Mouse (Mus musculus) ZHBTc4 (cell line): Measurements from ENCODE around the gene Defa17.
"Not testable (repeated sequence)": the region's sequence is repeated elsewhere in the genome, so short reads cannot be mapped to it uniquely, and the experiment has no call there.

Experiments used
- DNase-seq: peaks from one replicate; pipeline ENCODE4 v3.0.0-alpha.2; 2011; ENCODE audit warnings: low read depth, low spot score

The Defa17 gene

DNA sequence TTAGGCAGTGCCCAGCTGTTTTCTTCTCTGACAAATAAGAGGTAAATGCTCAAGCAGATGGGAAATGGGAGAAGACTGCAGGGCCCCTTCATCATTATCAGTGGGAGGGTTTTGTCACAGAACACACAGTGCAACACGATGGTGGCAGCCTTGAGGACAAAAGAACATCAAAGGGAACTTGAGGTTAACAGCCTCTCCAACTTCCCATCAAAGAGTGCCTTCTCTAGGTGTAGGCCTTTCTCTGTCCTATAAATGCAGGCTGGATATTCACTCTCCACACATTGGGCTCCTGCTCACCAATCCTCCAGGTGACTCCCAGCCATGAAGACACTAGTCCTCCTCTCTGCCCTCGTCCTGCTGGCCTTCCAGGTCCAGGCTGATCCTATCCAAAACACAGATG lies at the start of gene Defa17:
Defa17 (plus strand) TSS at position 301 of the 400 bp plus-strand sequence.
- not testable (repeated sequence) for DNase-seq

DNA sequence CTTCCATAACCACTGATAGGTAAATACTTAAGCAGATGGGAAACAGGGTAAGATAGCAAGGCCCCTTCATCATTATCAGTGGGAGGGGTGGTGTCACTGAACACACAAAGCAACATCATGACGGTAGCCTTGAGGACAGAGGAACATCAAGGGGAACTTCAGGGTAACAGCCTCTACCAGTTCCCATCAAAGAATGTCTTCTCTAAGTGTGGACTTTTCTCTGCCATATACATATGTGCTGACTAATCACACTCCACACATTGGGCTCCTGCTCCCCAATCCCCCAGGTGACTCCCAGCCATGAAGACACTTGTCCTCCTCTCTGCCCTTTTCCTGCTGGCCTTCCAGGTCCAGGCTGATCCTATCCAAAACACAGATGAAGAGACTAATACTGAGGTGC lies 37.7 kb upstream of the Defa17 start, which contains the start of gene Defa26:
Defa26 (plus strand) TSS at position 301 of the 400 bp plus-strand sequence.
- DNase-seq: not testable (repeated sequence)

DNA sequence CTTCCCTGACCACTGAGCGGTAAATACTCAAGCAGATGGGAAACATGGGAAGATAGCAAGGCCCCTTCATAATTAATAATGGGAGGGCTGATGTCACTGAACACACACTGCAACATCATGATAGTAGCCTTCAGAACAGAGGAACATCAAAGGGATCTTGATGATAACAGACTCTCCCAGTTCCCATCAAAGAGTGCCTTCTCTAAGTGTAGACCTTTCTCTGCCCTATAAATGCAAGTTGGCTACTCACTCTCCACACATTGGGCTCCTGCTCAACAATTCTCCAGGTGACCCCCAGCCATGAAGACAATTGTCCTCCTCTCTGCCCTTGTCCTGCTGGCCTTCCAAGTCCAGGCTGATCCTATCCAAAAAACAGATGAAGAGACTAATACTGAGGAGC lies 9.9 kb downstream of the Defa17 start, which contains the start of gene Defa34:
Defa34 (plus strand) TSS at position 301 of the 400 bp plus-strand sequence.
- DNase-seq: not testable (repeated sequence)

DNA sequence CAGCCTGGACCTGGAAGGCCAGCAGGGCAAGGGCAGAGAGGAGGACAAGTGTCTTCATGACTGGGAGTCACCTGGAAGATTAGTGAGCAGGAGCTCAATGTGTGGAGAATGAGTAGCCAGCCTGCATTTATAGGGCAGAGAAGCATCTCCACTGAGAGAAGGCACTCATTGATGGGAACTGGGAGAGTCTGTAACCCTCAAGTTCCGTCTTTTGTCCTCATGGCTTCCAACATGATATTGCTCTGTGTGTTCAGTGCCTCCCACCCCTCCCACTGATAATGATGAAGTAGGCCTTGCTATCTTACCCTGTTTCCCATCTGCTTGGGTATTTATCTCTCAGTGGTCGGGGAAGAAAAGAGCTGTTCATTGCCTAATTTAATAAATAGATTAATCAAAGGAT lies 48.0 kb downstream of the Defa17 start, which contains the start of gene AY761184:
AY761184 (minus strand) TSS at position 101 of the 400 bp plus-strand sequence.
- DNase-seq: not testable (repeated sequence)
